Mouse (Mus musculus) heart, postnatal 4 days (tissue): ENCODE measurements around the gene Nup214. TPM values are rescaled to one million over a fixed set of nuclear protein-coding genes. Genes with fewer than 3 reads are reported as not detected.
A peak's percentile ranks its signal among the peaks of the same experiment; 100 is the strongest.

Experiments
- DNase-seq: peaks from one replicate; pipeline ENCODE4 v3.0.0; 2021
- total RNA-seq, 2 experiments: library from RNA; stranded (reverse); gene quantifications; 2 replicates each; pipeline ENCODE4 v1.2.3; 2021

Gene Nup214
- total RNA-seq, result 10 to 100 TPM; 50.4 to 51.1 TPM

- DNase-seq, result peak; percentile 99
These were observed at the start of gene Nup214 for GRCm38 (mm10) chr2:31974141-31974808. Nup214 (plus strand) TSS chr2:31974436.

GRCm38 (mm10) chr2:31924811-31925210 lies 49.4 kb upstream of the Nup214 start:
- peak; percentile 33 for DNase-seq

- no peak for DNase-seq
These were observed 48.3 kb upstream of the Nup214 start for GRCm38 (mm10) chr2:31925936-31926335.

- no peak for DNase-seq
These were observed 44.6 kb upstream of the Nup214 start for GRCm38 (mm10) chr2:31929664-31930063.

GRCm38 (mm10) chr2:31934551-31934950 lies 39.7 kb upstream of the Nup214 start:
- DNase-seq, result no peak

GRCm38 (mm10) chr2:31935054-31935453 lies 39.2 kb upstream of the Nup214 start:
- DNase-seq, result no peak

GRCm38 (mm10) chr2:31938298-31938697 lies 35.9 kb upstream of the Nup214 start:
- no peak for DNase-seq

- no peak for DNase-seq
These were observed 31.2 kb upstream of the Nup214 start for GRCm38 (mm10) chr2:31943011-31943410.

- DNase-seq, result no peak
These were observed 28.7 kb upstream of the Nup214 start for GRCm38 (mm10) chr2:31945580-31945979.

GRCm38 (mm10) chr2:31948392-31948791 lies 25.8 kb upstream of the Nup214 start:
- DNase-seq, result peak; percentile 49

GRCm38 (mm10) chr2:31948801-31949200 lies 25.4 kb upstream of the Nup214 start:
- DNase-seq, result no peak

GRCm38 (mm10) chr2:31950058-31950871 lies 24.0 kb upstream of the Nup214 start, which contains the start of gene Aif1l:
Aif1l (plus strand) TSS chr2:31950139.
- DNase-seq, result peak; percentile 83

GRCm38 (mm10) chr2:31950966-31951365 lies 23.3 kb upstream of the Nup214 start:
- DNase-seq, result no peak

- DNase-seq, result peak; percentile 41
These were observed 22.0 kb upstream of the Nup214 start for GRCm38 (mm10) chr2:31952236-31952635.

- no peak for DNase-seq
These were observed 21.5 kb upstream of the Nup214 start for GRCm38 (mm10) chr2:31952725-31953124.

GRCm38 (mm10) chr2:31953687-31954086 lies 20.5 kb upstream of the Nup214 start:
- DNase-seq, result peak; percentile 45

GRCm38 (mm10) chr2:31954779-31955181 lies 19.5 kb upstream of the Nup214 start:
- DNase-seq, result peak; percentile 30

GRCm38 (mm10) chr2:31955686-31956085 lies 18.6 kb upstream of the Nup214 start:
- no peak for DNase-seq

- no peak for DNase-seq
These were observed 17.0 kb upstream of the Nup214 start for GRCm38 (mm10) chr2:31957211-31957610.

GRCm38 (mm10) chr2:31960986-31961385 lies 13.2 kb upstream of the Nup214 start:
- no peak for DNase-seq

GRCm38 (mm10) chr2:31961791-31962222 lies 12.4 kb upstream of the Nup214 start:
- no peak for DNase-seq

GRCm38 (mm10) chr2:31962501-31963224 lies 11.6 kb upstream of the Nup214 start:
- DNase-seq, result peak; percentile 25

GRCm38 (mm10) chr2:31963491-31963890 lies 10.7 kb upstream of the Nup214 start:
- DNase-seq, result no peak
